Mouse (Mus musculus) A20 (cell line): ENCODE measurements around the gene Hdac6.

Experiments used
- DNase-seq: peaks from one replicate; pipeline ENCODE4 v3.0.0-alpha.2; 2011; ENCODE audit warnings: low read depth, low spot score

Hdac6 gene

DNA sequence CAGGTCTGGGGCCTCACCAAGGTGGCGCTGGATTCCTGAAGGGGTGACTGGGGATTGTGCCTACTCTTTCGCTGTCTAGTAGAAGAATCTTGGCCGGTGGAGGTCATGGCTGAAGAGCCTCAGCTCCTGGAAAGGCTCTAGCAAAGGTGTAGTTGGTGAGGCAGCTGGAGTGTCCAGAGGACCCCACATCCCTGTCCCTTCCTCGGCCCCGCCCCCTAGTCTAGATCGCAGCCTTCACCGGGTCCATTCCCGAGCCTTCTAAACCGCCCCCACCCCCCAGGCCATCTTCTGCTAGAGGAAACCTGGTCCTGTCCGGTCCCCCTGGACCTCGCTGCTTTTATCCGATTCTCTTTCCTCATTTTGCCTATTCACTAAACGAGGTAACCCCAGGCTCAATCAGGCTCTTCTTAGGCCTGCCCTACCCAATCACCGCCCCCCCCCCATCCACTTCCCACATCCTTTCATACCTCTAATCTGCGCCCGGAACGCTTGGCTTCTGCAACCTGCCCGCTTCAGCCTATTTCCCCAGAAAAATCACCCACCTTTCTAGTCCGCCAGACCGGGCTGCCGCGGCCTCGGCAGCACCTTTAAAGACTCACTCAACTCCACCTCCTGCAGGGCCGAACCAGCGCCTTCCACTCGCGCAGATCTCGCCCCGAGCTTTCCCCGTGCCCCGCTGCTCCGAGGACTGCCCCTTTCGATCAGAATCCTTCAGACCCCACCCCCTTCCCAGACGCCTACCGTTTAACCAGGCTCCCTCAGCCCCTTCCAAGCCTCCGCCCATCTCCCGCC is at the start of gene Hdac6:
Hdac6 (minus strand) TSS at position 782 of the 792 bp plus-strand sequence.
- DNase-seq: peak; percentile 35

DNA sequence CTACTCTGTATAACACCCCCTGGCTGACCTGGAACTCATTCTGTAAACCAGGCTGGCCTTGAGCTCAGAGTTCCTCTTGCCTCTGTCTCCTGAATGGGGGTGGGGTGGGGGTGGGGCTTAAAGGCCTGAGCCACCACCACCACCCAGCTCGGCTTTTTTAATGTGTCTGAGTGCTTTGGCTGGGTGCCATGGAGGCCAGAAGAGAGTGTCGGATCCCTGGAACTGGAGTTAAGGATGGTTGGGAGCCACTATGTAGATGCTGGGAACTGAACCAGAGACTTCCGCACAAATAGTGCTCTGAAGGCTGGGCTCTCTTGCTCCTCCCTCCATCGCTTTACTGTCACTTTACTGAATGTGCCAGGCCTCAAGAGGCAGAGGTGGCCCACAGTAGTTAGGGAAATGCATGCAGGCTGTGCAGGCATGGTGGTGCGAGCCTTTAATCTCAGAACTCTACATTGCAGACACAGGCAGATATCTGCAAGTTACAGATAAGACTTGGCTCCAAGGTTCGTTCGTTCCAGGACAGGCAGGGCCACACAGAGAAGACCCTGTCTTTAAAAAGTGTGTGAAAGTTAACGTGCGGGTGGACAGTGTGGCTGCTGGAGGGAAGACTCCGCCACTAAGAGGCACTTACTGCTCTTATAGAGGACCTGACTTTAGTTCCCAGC is 45.5 kb upstream of the Hdac6 start:
- DNase-seq: no peak

DNA sequence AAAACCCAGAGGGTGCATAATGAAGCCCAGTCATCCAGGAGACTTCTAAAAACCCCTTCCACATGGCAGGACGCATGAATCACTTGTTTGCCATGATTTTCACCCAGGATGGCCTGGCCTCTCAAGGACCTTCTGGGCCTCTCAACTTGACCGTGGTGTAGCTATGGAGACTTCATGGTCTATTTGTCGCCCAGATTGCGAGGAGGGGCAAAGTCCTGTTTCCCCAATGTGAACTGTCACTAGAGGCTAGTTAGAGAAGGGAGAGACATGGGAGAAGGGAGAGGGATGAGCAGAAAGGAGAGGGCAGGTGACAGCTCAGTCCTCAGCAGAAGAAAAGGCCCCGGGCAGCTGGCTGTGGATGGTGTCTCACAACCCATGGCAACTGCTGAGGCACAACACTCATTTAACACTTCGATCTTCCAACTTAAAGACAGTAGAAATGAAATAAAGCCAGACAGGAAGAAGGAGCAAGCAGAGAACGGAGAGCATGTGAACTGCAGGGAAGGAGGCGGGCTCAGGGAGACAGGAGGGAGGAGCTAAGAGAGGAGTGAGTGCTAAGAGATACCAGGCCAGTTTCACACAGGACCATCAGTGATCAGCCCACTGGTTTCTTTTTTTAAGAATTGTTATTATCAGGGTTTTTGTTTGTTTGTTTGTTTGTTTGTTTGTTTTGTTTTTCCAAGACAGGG is 44.8 kb upstream of the Hdac6 start:
- no peak for DNase-seq

DNA sequence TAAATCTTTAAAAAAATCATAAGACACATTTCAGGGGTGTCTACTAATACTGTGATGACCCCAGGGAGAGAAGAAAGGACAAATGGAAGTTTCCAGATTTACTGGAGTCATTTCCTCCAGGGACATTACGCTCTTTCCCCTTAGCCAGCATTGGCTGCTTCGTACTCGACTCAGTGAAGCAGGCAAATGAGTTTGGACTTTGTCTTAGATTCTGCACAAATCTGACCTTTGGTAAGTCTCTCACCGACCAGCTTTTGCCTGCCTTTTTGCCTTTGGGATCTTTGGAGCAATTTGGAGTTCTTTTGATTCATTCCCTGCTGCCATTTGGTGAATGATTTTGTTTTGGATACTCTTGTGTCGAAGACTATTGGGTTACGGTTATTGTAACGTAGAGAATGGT is 33.7 kb upstream of the Hdac6 start:
- DNase-seq: no peak

DNA sequence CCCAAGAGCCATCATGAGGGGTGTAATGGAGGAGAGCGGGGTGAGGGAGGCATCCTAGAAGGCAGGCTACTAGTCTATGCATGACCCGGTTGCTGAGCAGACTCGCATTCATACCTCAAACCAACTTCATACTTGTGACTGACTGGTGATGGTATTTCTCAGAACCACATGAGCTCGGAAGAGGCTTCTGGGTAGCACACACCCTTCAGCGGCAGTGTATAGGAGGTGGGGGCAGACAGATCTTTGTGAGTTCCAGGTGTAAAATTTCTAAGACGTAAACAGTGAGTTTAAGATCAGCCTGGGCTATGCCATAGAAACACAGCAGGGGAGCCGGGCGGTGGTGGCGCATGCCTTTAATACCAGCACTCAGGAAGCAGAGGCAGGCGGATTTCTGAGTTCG is 30.2 kb upstream of the Hdac6 start, which contains the start of gene Gata1:
Gata1 (minus strand) TSS at position 180 of the 400 bp plus-strand sequence.
- DNase-seq: no peak

DNA sequence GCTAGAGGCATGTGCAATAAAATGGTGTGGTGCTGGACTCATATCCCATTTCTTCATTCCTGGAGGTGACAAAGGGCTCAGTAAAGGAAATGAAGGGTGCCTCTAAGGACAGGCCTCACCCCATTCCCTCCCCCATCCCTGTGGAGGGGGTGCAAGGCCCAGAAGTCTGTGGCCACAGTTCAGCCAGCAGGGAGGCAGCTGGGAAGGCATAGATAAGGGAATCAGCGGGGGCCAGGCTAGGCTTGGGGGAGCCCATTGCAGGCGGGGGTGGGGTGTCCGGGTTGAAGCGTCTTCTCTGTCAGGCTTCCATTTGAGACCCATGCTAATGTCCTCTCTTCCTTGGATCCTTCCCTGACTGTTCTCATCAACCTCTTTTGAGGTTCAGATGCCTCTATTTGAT is 23.6 kb upstream of the Hdac6 start:
- no peak for DNase-seq

DNA sequence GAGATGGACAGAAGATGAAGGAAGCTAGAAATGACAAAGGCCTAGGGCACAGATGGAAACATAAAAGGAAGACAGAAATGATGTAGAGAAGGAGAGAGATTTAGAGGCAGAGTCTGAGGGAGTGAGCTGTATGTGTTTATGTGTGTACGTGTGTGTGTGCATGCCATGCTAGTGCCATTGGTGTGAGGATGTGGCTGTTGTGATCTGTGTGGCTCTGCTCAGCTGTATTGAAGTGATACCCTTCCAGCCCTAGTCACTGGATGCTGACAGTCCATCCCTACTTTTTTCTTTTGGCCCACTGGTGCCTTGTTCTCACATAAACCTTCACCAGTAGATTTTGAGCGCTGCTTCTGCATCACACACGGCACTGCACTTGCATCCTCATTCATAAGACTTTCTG is 21.2 kb upstream of the Hdac6 start:
- no peak for DNase-seq

DNA sequence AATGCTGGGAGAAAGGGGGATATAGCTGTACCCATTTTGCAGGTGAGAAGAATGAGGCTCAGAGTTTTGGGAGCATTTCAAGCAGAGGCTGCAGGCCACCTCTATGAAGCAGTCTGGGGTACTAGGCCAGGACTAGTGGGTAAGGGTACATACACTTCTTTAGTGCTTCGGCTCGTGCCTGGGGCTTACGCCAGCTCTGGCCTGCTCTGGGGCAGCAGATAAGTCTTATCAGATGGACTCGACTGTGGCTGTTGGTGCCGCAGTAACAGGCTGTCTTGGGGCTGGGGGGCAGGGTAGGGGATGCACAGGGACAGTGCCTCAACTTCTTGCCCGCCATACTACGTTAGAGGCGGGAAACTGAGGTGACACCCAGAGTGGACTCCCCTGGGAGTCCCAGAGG is 20.5 kb upstream of the Hdac6 start:
- no peak for DNase-seq

DNA sequence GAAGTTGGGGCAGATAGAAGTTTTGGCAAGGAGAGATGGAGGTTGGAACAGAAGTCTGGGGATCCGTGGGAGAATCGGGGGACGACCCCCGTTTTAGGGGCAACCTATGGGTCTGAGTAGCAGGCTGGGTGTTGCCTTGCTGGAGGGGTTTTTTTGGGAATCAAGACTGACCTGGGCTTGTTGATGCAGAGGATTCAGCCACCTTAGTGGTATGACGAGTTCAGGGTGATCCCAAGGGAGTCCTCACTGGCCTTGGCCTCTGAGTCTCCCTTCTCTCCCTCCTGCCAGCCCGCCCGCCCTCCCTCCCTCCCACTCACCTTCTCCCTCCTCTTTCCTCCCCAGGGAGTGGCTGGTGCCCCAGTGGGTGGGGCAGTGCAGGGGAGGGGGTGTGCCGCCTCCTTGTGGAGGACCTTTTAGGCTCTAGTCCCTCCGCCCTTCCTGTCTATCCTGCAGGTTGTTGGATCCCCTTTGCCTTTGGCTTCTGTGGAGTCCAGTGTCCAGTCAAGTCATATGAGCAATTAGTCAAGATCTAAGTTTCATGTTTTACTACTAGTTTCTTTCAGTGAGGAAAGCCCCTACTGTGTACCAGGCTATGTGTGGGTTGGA is 20.0 kb upstream of the Hdac6 start:
- no peak for DNase-seq

DNA sequence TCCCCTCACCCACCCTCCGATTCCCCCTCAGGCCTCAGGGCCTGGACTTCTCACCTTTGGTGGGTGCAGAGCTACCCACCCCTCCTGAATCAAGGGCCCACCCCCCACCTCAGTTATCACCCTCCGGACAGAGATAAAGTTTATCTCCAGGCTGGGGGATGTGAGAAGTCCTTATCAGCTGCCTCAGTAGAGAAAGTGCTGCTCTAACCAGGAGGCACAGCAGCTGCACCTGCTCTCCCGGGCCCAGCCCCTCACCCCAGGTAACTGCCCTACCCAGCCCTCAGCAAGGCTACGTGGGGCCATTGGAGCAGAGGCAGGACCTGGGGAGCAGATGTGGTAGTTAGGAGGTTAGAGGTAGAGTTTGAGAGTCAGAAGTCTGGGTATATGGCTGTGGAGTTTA is 18.5 kb upstream of the Hdac6 start:
- DNase-seq: no peak

DNA sequence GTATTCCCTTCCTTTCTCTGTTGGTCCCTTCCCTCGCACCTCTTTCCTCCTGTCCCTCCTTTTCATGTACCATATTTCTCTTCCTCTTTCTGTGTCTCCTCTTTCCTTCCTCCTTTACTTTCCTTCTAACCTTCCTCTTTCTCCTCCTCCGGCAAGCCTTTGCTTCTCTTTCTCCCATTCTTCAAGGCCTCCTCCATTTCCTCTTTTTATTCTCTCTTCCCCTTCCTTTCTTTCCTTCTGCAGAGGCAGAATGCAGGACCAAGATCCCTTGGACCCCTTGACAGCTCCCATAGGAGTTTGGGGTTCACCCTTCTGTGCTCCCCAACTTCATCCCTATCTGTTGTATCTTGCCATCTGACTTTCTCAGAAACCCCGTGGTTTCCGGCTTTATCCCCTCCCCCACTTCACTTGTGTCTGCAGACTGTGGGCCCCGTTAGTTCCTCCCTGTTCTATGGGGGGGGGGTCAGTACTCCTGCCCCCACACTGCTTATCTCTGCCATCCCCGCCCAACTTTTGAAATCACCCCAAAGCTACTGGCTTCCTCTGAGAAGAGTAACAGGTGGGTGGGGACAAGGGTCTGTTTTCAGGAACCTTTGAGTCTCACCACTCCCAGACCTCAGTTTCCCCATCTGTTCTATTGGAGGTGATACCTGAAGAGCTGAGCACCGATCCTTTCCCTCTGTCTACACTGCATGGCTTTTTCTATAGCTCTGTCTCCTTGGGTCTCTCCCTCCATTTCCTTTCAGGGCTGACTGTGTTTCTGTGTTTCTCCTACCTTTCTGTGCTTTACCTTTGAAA is 16.3 kb upstream of the Hdac6 start:
- peak; percentile 2 for DNase-seq

DNA sequence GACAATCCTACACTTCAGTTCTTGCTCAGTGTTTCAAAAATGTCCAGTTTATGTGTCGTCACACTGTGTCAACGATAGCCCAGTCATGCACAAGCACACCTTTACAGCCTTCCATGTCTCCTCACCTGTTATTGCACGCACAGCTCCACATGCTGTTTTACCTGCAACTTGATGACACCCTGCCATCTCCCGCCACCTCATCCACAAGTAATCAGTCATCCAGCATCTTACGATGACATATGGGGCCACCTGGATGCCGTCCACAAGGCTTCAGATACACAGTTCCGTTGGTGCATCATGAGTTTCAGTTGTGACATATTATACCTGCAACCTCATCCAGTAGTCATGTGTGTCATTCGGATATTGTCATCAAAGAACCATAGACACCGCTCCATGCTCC is 11.2 kb upstream of the Hdac6 start:
- no peak for DNase-seq

DNA sequence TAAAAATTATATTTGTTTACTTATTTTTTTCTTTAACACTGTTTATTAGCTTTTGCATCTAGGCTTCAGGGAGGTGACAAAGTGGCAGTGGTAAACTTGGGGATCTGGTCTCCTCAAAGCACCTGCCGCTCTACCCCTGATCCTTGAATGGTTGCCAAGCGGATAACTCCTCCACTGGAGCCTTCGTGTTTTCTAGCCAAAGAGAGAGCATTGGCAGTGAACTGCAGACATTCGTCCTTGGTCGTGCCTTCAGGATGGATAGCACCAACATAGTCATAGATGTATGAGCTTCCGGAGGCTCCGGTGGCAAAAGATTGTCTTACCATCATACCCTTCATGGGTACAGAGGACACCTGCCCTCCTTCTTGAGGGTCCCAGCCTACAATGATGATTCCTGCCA is 2.4 kb upstream of the Hdac6 start:
- no peak for DNase-seq

DNA sequence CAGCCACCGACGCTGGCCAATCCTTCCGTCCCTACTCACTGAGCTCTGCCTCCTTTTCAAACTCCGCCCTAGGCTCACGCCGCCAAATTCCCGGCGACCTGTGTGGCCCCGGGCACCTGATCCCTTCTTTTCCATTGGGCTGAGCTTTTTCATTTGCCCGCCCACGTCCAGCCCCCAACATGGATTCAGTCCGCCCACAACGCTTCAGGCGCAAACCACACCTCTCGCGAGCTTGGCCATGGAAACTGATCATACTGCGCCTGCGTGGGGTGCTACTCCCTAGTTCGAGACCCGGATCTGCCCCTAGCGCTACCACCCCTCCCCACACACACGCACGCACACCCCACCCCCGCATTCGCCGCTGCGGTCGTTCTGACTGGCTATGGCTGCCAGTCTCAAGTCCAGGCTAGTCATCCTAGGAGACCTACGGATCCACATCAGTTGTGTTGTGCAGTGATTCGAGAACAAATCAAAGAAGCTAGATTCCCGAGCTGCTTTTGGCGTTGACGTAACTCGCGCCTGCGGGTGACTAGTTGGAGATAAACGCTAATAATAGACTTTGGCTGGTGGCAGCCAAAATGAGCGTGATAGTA is 307 bp upstream of the Hdac6 start:
- peak; percentile 94 for DNase-seq

DNA sequence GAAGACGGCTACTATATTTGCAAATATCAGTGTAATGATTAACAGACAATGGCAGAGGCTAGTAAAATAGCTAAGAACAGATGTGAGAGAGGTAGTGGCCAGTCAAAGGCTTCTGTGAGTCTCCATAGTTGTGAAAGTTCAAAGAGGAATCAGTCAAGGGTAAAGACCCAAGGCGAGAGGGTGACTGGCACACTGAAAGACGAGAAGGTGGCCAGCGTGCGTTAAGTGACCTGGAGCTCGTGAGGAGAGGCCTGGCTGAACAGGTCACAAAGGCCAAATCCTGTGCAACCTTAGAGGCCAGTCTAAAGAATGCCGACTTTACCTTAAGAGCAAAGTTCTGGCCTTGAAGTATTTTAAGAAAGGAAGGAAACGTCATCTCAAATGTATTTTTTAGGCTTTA is 2.1 kb downstream of the Hdac6 start:
- DNase-seq: no peak

DNA sequence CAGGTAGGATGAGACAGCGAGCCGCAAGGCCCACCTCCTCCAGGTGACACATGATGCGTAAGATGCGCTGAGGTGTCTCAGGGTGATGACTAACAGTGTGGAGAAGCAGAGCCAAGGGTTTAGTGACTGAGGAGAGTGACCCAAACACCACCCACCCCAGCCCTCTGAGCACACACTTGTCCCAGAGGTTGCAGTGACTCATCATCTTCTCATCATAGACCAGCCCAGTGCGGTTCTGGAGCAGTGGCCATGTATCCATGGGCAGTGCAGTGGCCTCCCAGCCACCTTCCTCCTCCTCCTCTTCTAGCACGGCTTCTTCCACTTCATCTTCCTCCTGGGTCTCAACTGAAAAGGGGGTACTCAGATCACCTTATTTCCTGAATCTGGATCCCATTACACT is 10.0 kb downstream of the Hdac6 start:
- no peak for DNase-seq

DNA sequence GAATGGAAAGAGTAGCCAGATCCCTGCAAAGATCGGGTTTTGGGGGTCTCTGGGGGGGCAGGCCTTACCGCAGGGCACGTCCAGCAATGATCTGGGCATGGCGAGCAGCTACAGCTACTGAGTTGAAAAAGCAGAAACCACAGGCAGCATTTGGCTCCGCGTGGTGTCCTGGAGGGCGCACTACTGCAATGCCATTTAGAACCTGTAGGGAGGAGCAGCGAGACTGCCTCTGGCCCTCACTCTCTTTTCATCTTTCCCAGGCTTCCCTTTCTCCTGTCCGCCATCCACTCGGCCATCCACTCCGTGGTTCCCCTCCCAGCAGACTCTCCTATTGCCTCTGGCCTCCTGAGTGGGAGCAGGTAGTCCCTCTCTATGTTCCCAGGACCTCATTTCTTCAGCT is 10.8 kb downstream of the Hdac6 start:
- no peak for DNase-seq

DNA sequence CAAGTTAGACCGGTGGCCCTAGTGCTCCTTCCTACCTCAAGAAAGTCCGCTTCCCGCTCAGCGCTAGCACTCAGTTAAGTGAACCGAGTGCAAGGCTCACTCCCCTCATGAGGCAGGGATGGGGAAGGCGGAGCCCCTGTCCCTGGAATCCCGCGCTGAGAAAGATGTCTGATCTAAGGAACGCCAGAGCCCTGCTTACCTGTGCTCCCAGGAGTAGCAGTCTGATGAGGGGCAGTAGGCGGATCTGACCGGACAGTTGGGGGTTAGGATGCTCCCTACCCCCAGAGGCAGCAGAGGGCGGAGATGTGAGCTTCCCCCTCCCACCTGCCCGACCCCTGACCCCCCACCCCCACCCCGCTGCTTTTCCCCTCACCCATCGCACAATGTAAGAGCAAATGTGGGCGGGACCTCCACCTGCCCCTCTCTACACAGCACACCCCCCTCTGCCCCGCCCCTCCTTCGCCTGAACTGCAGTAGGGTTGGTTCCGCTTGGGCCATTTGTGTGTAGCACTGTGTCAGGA is 19.4 kb downstream of the Hdac6 start, which contains the start of gene Eras:
Eras (minus strand) TSS at position 338 of the 521 bp plus-strand sequence.
- no peak for DNase-seq

DNA sequence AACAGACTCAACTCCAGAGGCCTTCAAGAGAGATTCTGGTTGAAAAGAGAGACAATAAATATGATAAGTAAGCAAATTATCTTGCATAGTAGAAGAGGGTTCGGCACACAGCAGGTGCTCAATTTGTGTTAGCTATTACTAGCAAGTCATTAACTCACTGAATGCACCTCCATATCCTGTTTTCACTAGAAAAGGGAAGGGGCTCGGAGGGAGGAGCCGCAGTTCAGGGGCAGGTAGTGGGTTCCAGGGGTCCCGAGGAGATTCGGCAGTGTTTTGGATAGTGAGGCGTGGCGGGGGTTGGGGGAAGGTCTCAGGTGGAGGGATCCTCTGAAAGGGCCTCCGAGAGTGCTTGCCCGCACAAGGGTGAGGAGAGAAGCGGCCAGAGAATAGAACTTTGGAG is 20.6 kb downstream of the Hdac6 start:
- DNase-seq: no peak

DNA sequence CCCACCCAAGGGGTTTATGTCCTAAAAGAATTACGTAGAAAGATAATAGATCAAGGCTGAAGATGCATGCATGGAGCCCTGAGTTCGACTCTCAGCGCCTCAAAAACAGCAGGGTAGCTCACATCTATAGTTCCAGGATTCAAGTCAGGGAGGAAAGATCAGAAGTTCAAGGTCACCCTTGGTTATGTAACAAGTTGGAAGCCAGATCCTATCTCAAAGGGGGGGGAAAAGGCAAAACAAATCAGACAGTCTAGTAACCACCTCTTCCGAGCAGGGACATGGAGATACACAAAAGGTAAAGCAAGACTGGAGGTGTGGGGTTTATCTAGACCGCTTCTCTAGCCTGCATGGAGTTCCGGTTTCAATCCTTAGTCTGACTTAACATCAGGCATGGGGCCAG is 21.4 kb downstream of the Hdac6 start:
- DNase-seq: no peak

DNA sequence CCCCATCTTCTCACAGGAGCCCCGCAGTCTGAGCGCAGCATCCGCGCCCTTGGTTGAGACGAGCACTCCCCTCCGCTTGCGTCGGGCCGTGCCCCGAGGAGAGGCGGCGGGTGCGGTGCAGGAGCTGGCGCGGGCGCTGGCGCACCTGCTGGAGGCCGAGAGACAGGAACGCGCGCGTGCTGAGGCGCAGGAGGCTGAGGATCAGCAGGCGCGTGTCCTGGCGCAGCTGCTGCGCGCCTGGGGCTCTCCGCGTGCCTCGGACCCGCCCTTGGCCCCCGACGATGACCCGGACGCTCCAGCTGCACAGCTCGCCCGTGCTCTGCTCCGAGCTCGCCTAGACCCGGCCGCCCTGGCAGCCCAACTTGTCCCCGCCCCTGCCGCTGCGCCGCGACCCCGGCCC is 25.7 kb downstream of the Hdac6 start:
- no peak for DNase-seq
